Mouse (Mus musculus): ENCODE measurements around the gene Kif18a. TPM values are rescaled to one million over a fixed set of nuclear protein-coding genes. Genes with fewer than 3 reads are reported as not detected.

Kif18a gene
- total RNA-seq (2023), result 7.7 TPM

GRCm38 (mm10) chr2:109280600-109281340 is at the start of gene Kif18a, which contains the start of gene Mettl15:
Gene Kif18a (plus strand): TSS chr2:109280738.
Gene Mettl15 (minus strand): TSS chr2:109280748.

Other genes starting within 250 kb of the Kif18a start
- gene Mettl15, start within 50 bp of the Kif18a start, total RNA-seq (2023), result 5.5 TPM